In genomic region chr3:18624381-18625145, GRCm38 (mm10) we compare ENCODE assay signal across 8 mouse cellular contexts.
DNase-seq lines count a peak whose midpoint lies in the region; ATAC-seq and TF ChIP-seq lines count a peak whose summit lies in the region.

No protein-coding gene starts in this region.

- TF ChIP-seq CTCF in layer of hippocampus, adult 2 months (conservative IDR thresholded peaks at IDR 0.05) = no peak

- no peaks in the 10 kb centered on the region for H3K36me3 ChIP-seq in embryonic facial prominence, embryonic 10.5 days (replicated peaks)
- H3K36me3 ChIP-seq in heart, embryonic 15.5 days = no peaks in the 10 kb centered on the region
- H3K36me3 ChIP-seq in stomach, embryonic 15.5 days = no peaks in the 10 kb centered on the region

- H3K9ac ChIP-seq in heart, embryonic 15.5 days = peak overlapping the region; percentile 47; the same call in 1 of the 2 replicates
- H3K9ac ChIP-seq in stomach, embryonic 15.5 days = 0 out of 2 replicates have a peak overlapping the region, but pooled peaks have one; percentile 6

- whole genome bisulfite sequencing in embryonic facial prominence, embryonic 10.5 days = 3% methylated on average over 10 of the region's 10 CpGs
- 7% methylated on average over 10 of the region's 10 CpGs for WGBS in heart, embryonic 15.5 days
- 6% methylated on average over 10 of the region's 10 CpGs for WGBS in stomach, embryonic 15.5 days

- no peak for DNase-seq in layer of hippocampus, adult 2 months (ENCODE audit: low spot score in 2 of 2)
- no peak for DNase-seq in layer of hippocampus, adult 8-10 months (ENCODE audit: low spot score in 2 of 2)
- DNase-seq in embryonic facial prominence, embryonic 10.5 days (ENCODE audit: low spot score) = peak; percentile 55
- peak; percentile 67 for DNase-seq in kidney, postnatal 14 days
- peak; percentile 43 for DNase-seq in lung, postnatal 25 days (ENCODE audit: low spot score)
- DNase-seq in frontal cortex, postnatal 14 days (ENCODE audit: low spot score in 2 of 2) = no peak

- ATAC-seq in heart, embryonic 15.5 days (replicated peaks; ENCODE audit: insufficient number of reproducible peaks, insufficient read depth, low FRiP score, low read depth) = peak; percentile 65; the same call in 1 of the 2 replicates
- no peak; the same call in 1 of the 2 replicates for ATAC-seq in stomach, embryonic 15.5 days (ENCODE audit: insufficient read depth, low FRiP score, low read depth)

- peaks cover 8% of the 10 kb centered on the region for H3K27me3 ChIP-seq in embryonic facial prominence, embryonic 10.5 days (replicated peaks; ENCODE audit: low read depth, poor library complexity, severe bottlenecking)
- no peaks in the 10 kb centered on the region for H3K27me3 ChIP-seq in heart, embryonic 15.5 days
- H3K27me3 ChIP-seq in stomach, embryonic 15.5 days (replicated peaks) = no peaks in the 10 kb centered on the region

- H3K4me3 ChIP-seq in layer of hippocampus, adult 2 months = peak overlapping the region; percentile 45
- peak overlapping the region; percentile 52 for H3K4me3 ChIP-seq in embryonic facial prominence, embryonic 10.5 days
- peak overlapping the region; percentile 48 for H3K4me3 ChIP-seq in heart, embryonic 15.5 days
- H3K4me3 ChIP-seq in stomach, embryonic 15.5 days (replicated peaks) = peak overlapping the region; percentile 32

- peaks cover 47% of the 10 kb centered on the region for H3K4me1 ChIP-seq in embryonic facial prominence, embryonic 10.5 days
- peaks cover 22% of the 10 kb centered on the region for H3K4me1 ChIP-seq in heart, embryonic 15.5 days (replicated peaks)
- peaks cover 12% of the 10 kb centered on the region; the same call in 1 of the 2 replicates for H3K4me1 ChIP-seq in stomach, embryonic 15.5 days

- peak overlapping the region; percentile 67 for H3K4me2 ChIP-seq in heart, embryonic 15.5 days
- H3K4me2 ChIP-seq in stomach, embryonic 15.5 days = peak overlapping the region; percentile 60

- peak overlapping the region; percentile 88 for H3K27ac ChIP-seq in layer of hippocampus, adult 2 months
- H3K27ac ChIP-seq in embryonic facial prominence, embryonic 10.5 days (replicated peaks) = peak overlapping the region; percentile 74
- peak overlapping the region; percentile 85 for H3K27ac ChIP-seq in heart, embryonic 15.5 days
- H3K27ac ChIP-seq in stomach, embryonic 15.5 days = peak overlapping the region; percentile 65

- no peaks in the 10 kb centered on the region for H3K9me3 ChIP-seq in embryonic facial prominence, embryonic 10.5 days
- H3K9me3 ChIP-seq in heart, embryonic 15.5 days (replicated peaks) = no peaks in the 10 kb centered on the region
- no peaks in the 10 kb centered on the region for H3K9me3 ChIP-seq in stomach, embryonic 15.5 days

Comparison
In these comparisons a context has a peak if more than half of its experiments do, and no peak if none do; other contexts are left out.
1. DNase-seq: peak in embryonic facial prominence, embryonic 10.5 days (single experiment), kidney, postnatal 14 days (single experiment) and lung, postnatal 25 days (single experiment); none in layer of hippocampus, adult 2 months (0 of 2), layer of hippocampus, adult 8-10 months (0 of 2) and frontal cortex, postnatal 14 days (0 of 2).
2. Peak in every context shown above with its lines, with median percentiles within 50 percentile points of each other: H3K27ac ChIP-seq and H3K4me3 ChIP-seq.